Mouse (Mus musculus) stomach, embryonic 16.5 days (tissue): ENCODE results near the gene Cbr4. TPM values are rescaled to one million over a fixed set of nuclear protein-coding genes. Genes with fewer than 3 reads are reported as not detected.

ENCODE experiments used
- ATAC-seq: fragments of 200-750 bp; cut with Nextera tagmentation; 2 replicates; pipeline ENCODE4 v1.8.0; 2017; ENCODE audit warnings: moderate number of reproducible peaks, moderate TSS enrichment; ENCODE audit not compliant: insufficient read depth, low FRiP score
- H3K27ac ChIP-seq: fragments of 300-500 bp; sonication (generic); 2 replicates; pipeline ENCODE4 v1.5.1; 2014; ENCODE audit warnings: low read length
- H3K27me3 ChIP-seq: fragments of 300-500 bp; sonication (generic); 2 replicates; pipeline ENCODE4 v1.6.1; 2014; ENCODE audit warnings: low read length, control low read depth, mixed read lengths; ENCODE audit not compliant: control insufficient read depth, insufficient read depth
- H3K36me3 ChIP-seq: fragments of 300-500 bp; sonication (generic); 2 replicates; pipeline ENCODE4 v1.6.1; 2014; ENCODE audit warnings: low read length; ENCODE audit not compliant: control insufficient read depth, insufficient read depth
- H3K4me1 ChIP-seq: fragments of 300-500 bp; sonication (generic); 2 replicates; pipeline ENCODE4 v1.6.1; 2014; ENCODE audit warnings: low read length, control low read depth, mixed read lengths; ENCODE audit not compliant: control insufficient read depth, insufficient read depth
- H3K4me2 ChIP-seq: fragments of 300-500 bp; sonication (generic); 2 replicates; pipeline ENCODE4 v1.6.1; 2014; ENCODE audit warnings: low read depth, low read length, mixed read lengths
- H3K4me3 ChIP-seq: fragments of 300-500 bp; sonication (generic); replicated peaks from 2 replicates; pipeline ENCODE4 v1.5.1; 2014; ENCODE audit warnings: mild to moderate bottlenecking, low read length
- H3K9ac ChIP-seq: fragments of 300-500 bp; sonication (generic); 2 replicates; pipeline ENCODE4 v1.6.1; 2014; ENCODE audit warnings: low read length
- H3K9me3 ChIP-seq: fragments of 300-500 bp; sonication (generic); replicated peaks from 2 replicates; pipeline ENCODE4 v1.6.1; 2016; ENCODE audit warnings: low read length, control low read depth; ENCODE audit not compliant: control insufficient read depth
- whole genome bisulfite sequencing: fragments of 180-500 bp; shearing (Covaris S2); extraction: QIAGEN DNeasy Blood & Tissue Kit; methylation state at CpG from one replicate; pipeline ENCODE4 v1.1.7; 2014; 5-methylcytosine and 5-hydroxymethylcytosine counted together
- polyA plus RNA-seq: library from polyadenylated mRNA; unstranded; fragments of >200 nt; fragmentation: Nextera tagmentation; extraction: Ambion mirVana; gene quantifications from 2 replicates; pipeline ENCODE4 v1.2.1, GENCODE M21; 2015

Cbr4 gene
- polyA plus RNA-seq, 1 experiment from 2014 or later, result 30.8 TPM

DNA sequence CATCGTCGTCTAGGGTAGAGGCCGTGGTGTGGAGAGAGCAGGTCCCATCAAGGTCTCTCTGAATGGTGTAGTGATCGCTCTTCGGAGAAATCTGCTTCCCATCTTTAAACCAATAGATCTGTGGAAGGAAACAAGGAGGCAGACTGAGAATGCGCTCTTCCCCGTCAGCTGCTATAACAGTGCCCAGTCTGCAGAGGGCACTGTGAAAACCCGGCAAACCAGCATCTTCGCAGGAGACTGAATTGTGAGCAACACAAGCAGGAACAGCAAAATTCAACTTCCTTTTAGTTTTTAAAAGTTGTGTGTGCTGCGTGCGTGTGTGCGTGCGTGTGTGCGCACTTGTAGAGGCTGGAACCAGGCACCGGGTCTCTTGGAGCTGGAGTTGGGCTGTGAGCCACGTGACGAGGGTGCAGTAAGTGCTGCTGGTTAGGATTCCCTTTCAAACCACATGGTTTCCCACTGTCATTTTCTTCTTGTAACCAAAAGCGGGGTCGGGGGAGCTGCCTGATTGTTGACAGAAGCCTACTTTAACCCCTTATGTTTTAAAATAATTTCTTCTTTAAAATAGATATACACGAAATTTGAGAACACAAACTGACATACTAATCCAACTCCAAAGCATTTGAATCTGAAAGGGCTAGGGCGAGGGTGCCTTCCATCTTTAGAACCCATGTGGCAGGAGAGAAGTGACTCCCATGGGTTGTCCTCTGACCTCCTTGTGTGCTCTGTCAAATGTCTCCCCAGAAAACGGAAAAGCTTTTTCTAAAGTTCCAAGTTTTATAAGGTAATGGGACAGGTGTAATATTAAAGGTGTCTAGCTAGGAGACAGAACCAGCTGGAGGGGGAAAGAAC is 44.6 kb downstream of the Cbr4 start:
- Histone ChIP-seq H3K4me2 (no peak overlapping the region), H3K4me3 (no peak overlapping the region), H3K9ac (no peak overlapping the region), H3K27me3 (no peaks in the 10 kb centered on the region), H3K9me3 (no peaks in the 10 kb centered on the region), H3K4me1 (peaks cover 4% of the 10 kb centered on the region), H3K36me3 (peaks cover 9% of the 10 kb centered on the region), H3K27ac (no peak overlapping the region)
- ATAC-seq, result no peak
- 77% methylated on average over 22 of the region's 22 CpGs for WGBS

DNA sequence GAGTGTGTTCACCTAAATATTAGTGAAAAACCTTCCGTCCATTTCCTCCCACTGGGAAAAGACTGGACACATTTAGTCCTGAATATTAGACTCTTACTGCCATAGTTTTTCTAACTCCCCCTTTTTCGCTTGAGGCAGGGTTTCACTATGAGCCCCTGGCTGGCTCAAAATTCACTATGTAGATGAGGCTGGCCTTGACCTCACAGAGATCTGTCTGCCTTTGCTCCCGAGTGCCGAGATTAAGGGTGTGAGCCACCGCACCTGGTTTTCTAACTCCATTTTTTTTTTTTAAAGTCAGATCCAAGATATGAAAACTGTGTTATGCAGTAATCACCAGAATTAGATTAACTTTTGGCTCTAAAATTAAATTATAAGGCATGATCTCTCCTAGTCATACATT is 45.3 kb downstream of the Cbr4 start:
- H3K27me3 ChIP-seq, result no peaks in the 10 kb centered on the region
- H3K9me3 ChIP-seq, result no peaks in the 10 kb centered on the region
- peaks cover 9% of the 10 kb centered on the region for H3K36me3 ChIP-seq
- no peak overlapping the region for H3K27ac ChIP-seq
- no peak for ATAC-seq
- no peaks in the 10 kb centered on the region; the same call in none of the 2 replicates for H3K4me1 ChIP-seq
- H3K9ac ChIP-seq, result no peak overlapping the region
- H3K4me3 ChIP-seq, result no peak overlapping the region
- 72% methylated on average over 5 of the region's 5 CpGs for WGBS
- H3K4me2 ChIP-seq, result no peak overlapping the region

DNA sequence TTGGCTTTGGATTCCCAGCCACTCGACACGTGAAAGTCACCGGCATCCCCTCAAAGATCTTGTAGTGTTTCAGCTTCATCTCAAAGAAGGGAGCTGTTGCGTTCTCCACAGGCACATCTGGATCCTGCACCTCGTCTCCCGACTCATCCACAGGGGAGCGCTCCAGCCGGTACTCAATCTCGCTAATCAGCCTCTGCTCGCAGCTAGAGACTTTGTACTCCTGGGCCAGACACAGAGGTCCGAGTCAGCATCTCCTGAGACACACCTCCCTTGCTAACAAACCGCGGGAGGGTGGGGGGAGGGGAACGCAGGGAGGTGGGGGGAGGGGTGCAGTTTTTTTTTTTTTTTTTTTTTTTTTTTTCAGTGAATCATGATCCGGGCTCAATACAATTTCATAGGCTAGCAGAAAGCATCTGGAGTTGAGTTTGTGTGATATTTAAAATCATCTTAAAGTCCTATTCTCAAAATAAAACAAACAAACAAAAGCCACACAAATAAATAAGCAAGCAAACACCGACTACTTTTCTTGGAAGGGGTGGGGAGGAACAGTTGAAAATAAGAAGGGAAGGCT is 45.9 kb downstream of the Cbr4 start:
- H3K4me3 ChIP-seq, result no peak overlapping the region
- H3K27ac ChIP-seq, result no peak overlapping the region
- H3K4me1 ChIP-seq, result no peaks in the 10 kb centered on the region; the same call in none of the 2 replicates
- WGBS, result 52% methylated on average over 16 of the region's 16 CpGs
- H3K9ac ChIP-seq, result no peak overlapping the region
- no peak overlapping the region for H3K4me2 ChIP-seq
- H3K27me3 ChIP-seq, result no peaks in the 10 kb centered on the region
- peaks cover 9% of the 10 kb centered on the region; the same call in 1 of the 2 replicates for H3K36me3 ChIP-seq
- no peaks in the 10 kb centered on the region for H3K9me3 ChIP-seq
- no peak for ATAC-seq

DNA sequence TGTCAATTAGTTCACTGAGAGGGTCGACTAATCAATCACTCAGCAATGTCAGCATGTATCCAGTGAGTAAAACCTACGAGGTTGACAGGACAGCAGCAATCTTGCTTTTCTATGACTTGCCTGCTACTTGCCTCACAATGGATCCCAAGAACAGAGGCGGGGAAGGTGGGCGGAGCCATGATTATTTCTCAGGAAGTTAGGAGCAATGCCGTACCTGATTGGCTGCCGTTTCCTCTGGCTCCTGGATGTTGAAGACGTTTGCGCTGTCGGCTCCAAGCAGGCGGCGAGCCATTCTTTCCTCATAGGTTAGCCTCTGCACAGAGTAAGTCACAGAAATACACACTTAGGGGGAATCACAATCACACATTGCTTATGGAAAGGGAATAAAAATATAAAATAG is 47.9 kb downstream of the Cbr4 start:
- no peak overlapping the region for H3K27ac ChIP-seq
- no peaks in the 10 kb centered on the region for H3K27me3 ChIP-seq
- peaks cover 2% of the 10 kb centered on the region; the same call in 1 of the 2 replicates for H3K4me1 ChIP-seq
- peaks cover 9% of the 10 kb centered on the region; the same call in 1 of the 2 replicates for H3K36me3 ChIP-seq
- no peak overlapping the region for H3K9ac ChIP-seq
- ATAC-seq, result no peak
- 70% methylated on average over 11 of the region's 11 CpGs for WGBS
- H3K4me2 ChIP-seq, result no peak overlapping the region
- H3K9me3 ChIP-seq, result no peaks in the 10 kb centered on the region
- H3K4me3 ChIP-seq, result no peak overlapping the region

DNA sequence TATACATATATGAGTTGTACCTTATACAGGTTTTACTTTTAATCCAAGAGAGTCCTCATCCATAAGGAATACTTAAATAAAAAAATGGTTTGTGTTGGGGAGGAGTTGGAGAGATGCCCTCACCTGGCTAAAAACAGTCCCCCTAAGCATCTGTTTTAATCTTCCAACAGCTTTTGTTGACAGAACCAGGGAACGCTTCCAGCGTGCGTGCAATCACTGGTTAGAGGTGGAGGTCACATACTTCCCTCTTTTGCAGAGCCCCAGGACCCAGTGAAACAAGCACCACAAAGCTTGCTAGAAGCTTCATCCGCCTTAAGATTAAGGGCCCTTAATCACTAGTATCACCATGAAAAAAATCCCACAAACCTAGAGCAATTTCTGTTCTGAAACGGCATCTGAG is 49.9 kb downstream of the Cbr4 start:
- no peak for ATAC-seq
- H3K27me3 ChIP-seq, result no peaks in the 10 kb centered on the region
- peaks cover 2% of the 10 kb centered on the region; the same call in 1 of the 2 replicates for H3K4me1 ChIP-seq
- H3K9me3 ChIP-seq, result no peaks in the 10 kb centered on the region
- H3K27ac ChIP-seq, result no peak overlapping the region
- H3K9ac ChIP-seq, result no peak overlapping the region
- no peak overlapping the region for H3K4me2 ChIP-seq
- H3K4me3 ChIP-seq, result no peak overlapping the region
- H3K36me3 ChIP-seq, result peaks cover 9% of the 10 kb centered on the region; the same call in 1 of the 2 replicates
- 65% methylated on average over 5 of the region's 5 CpGs for WGBS

DNA sequence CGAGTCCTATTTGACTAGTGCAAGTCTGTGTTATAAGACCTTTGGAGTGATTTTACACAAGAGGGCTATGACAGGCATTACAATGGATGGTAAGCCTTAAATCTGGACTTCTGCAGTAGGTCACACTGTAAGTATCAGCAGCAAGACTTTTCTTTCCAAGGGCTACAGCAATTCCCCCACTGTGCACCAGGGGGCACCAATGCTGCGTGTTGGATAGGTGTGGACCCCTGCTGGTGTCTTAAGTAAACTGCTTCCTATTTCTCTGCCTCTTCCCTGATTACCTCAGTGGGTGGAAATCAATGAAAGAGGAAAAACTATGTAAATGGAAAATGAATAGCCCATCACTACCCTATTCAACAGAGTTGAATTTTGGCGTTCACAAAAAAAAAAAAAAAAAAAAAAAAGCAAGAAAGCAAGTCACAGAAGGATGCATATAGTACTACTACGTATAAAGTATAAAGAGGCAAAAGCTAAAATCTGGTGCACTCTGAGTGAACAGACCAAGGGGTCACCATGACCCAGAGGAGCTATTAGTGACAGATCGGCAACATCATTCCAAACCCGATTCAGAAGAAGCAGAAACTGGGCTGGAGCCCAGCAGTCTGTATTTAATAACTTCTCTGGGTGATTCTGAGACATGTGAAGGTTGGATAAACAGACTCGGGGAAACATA is 52.4 kb downstream of the Cbr4 start:
- H3K27me3 ChIP-seq, result no peaks in the 10 kb centered on the region
- H3K4me1 ChIP-seq, result peaks cover 14% of the 10 kb centered on the region
- no peak overlapping the region for H3K9ac ChIP-seq
- 33% methylated on average over 7 of the region's 7 CpGs for WGBS
- peak; percentile 28 for ATAC-seq
- no peak overlapping the region for H3K4me2 ChIP-seq
- H3K36me3 ChIP-seq, result peaks cover 9% of the 10 kb centered on the region
- no peak overlapping the region; the same call in 1 of the 2 replicates for H3K27ac ChIP-seq
- no peak overlapping the region for H3K4me3 ChIP-seq
- H3K9me3 ChIP-seq, result no peaks in the 10 kb centered on the region

DNA sequence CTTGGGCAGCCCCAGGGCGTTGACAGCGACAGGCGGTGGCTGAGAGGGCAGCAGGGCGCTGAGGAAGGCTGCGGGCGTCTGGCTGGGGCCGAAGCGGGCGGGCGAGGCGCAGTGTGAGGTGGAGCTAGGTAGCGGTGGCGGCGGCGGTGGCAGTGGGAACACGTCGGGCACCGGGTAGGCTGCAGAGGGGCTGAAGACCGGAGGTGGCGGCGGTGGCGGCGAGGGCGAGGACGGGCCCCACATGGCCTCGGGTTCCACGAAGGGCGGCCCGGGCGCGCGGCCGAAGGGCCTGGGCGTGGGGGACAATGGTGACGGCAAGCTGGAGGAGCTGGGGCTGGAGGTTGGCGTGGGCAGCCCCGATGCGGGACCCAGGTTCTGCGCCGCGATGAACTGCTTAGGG is 62.1 kb downstream of the Cbr4 start:
- 76% methylated on average over 40 of the region's 41 CpGs for WGBS
- no peak for ATAC-seq
- Histone ChIP-seq H3K27me3 (no peaks in the 10 kb centered on the region), H3K36me3 (peaks cover 16% of the 10 kb centered on the region), H3K4me3 (no peak overlapping the region), H3K27ac (no peak overlapping the region), H3K9me3 (peaks cover 18% of the 10 kb centered on the region), H3K4me2 (no peak overlapping the region), H3K4me1 (peaks cover 15% of the 10 kb centered on the region; the same call in 1 of the 2 replicates), H3K9ac (no peak overlapping the region)

DNA sequence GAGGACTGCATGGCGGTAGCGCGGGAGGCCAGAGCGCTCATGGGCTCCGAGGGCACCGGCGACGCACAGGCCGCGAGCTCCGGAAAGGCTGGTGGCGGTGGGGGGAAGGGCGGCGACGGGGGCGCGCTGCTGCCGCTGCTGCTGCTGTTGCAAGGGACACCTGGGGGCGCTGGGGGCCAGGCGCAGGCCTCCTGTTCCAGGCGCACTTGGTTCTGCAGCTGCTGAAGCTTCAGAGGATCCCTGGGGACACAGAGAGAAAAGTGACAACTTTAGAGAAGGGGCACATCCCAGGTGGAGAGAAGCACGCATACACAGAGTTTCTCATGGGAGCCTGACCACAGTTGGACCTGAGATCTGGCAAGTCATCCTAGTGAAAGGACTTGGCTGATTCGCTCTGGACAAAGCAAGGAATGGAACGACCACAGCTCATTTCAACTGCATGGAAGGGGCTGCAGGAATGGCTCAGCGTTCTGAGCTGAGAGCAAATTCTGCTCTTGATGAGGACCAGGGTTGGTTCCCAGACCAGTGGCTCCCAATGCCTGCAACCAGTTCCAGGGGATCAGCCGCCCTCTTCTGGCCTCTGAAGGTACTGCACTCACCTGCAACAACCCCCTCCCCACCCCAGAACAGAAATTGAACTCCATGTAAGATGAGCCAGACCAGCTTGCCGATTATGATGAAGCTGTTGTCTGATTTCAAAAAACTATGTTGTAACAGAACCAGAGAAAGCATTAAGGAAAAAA is 62.6 kb downstream of the Cbr4 start:
- Histone ChIP-seq H3K4me3 (no peak overlapping the region), H3K4me1 (peaks cover 17% of the 10 kb centered on the region), H3K36me3 (peaks cover 16% of the 10 kb centered on the region), H3K9ac (no peak overlapping the region), H3K4me2 (no peak overlapping the region), H3K27ac (no peak overlapping the region), H3K27me3 (no peaks in the 10 kb centered on the region), H3K9me3 (peaks cover 18% of the 10 kb centered on the region)
- 61% methylated on average over 27 of the region's 27 CpGs for WGBS
- ATAC-seq, result no peak
